Mouse (Mus musculus) liver (tissue): ENCODE data around the gene Htra1.

ENCODE experiments used
- DNase-seq: peaks from one replicate; pipeline ENCODE4 v3.0.0-alpha.2; 2020; ENCODE audit warnings: mixed read lengths

The Htra1 gene

GRCm38 (mm10) chr7:131027557-131027956, 91.6 kb downstream of the Htra1 start:
- no peak for DNase-seq

GRCm38 (mm10) chr7:131031755-131032154, 95.8 kb downstream of the Htra1 start, which contains the start of gene Dmbt1:
TSS of gene Dmbt1 (plus strand) at chr7:131032053.
- DNase-seq = no peak
